Mouse (Mus musculus) CD4-positive naive resting alpha-beta T cell, adult 76 days (primary cell): Measurements from ENCODE around the gene Wif1. TPM values are rescaled to one million over a fixed set of nuclear protein-coding genes. Genes with fewer than 3 reads are reported as not detected.

ENCODE experiments used
- total RNA-seq: library from RNA; stranded (reverse); gene quantifications from one replicate; pipeline ENCODE4 v1.2.4, GENCODE M21; 2023

Wif1 gene
- total RNA-seq, result not detected

GRCm38 (mm10) chr10:121033826-121034568, at the start of gene Wif1:
Gene Wif1 (plus strand): TSS chr10:121033960.

Other genes starting within 250 kb of the Wif1 start
- not detected for gene Msrb3, start 134.9 kb upstream of the Wif1 start, total RNA-seq
- 48.7 TPM for gene Lemd3, start 54.6 kb upstream of the Wif1 start, total RNA-seq